Mouse (Mus musculus) ES-Bruce4 (cell line): Measurements from ENCODE around the gene Pram1.
"Not testable (repeated sequence)": the region's sequence is repeated elsewhere in the genome, so short reads cannot be mapped to it uniquely, and the experiment has no call there.

ENCODE experiments used
- CTCF ChIP-seq: IDR thresholded peaks from one replicate; pipeline ENCODE4 v1.8.1; 2011; ENCODE audit warnings: low read depth, low read length
- EP300 ChIP-seq: IDR thresholded peaks from 2 replicates; pipeline ENCODE4 v1.6.1; 2011; ENCODE audit warnings: low read depth, low read length; ENCODE audit not compliant: insufficient read depth
- POLR2A ChIP-seq: IDR thresholded peaks from one replicate; pipeline ENCODE4 v1.8.1; 2011; ENCODE audit warnings: low read length; ENCODE audit not compliant: insufficient read depth

GRCm38 (mm10) chr17:33613726-33614125 lies 24.1 kb upstream of the Pram1 start:
- not testable (repeated sequence) for TF ChIP-seq CTCF, POLR2A, EP300
